In the genomic region with DNA sequence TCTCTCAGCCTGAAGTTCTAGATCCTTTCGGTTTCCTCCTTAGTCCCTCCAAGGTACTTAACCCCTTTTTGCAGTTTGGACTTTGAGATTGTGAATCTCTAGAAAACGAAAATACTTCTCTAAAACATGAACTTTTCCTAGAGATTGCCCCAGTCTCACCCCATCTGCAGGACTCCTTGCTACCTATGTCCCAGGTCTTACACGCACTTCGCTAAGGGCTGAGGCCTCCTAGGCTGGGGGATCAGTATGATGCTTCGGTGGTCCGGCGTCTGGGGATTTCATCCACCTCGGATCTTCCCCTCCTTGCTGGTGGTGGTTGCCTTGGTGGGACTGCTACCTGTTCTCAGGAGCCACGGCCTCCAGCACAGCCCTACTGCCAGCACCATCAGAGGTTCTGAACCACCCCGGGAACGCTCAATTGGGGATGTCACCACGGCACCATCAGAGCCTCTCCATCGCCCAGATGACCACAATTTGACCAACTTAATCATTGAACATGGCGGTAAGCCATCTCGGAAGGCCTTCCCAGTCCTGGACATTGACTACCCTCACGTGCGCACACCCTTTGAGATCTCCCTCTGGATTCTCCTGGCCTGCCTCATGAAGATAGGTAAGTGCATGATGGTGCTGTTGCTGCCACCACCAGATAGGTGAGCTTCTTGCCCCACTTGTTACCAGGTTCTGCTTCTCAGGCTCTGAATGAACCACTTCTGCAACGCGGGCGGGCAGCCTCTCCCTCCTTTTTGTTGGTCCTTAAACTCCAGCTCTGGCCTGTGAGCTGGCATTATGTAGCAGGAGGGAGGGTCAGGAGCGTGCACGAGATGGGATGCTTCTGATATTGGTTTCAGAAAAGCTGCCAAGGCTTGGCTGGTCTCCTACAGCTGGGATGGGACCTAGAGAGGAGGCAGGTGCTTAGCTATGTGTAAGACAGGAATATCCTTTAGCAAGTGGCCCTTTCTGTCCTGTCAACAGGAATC, we compare ENCODE assay signal across 8 mouse cellular contexts. TPM values are rescaled to one million over a fixed set of nuclear protein-coding genes. Genes with fewer than 3 reads are reported as not detected.
DNase-seq lines count a peak whose midpoint lies in the region; ATAC-seq lines count a peak whose summit lies in the region.

No protein-coding gene starts in this region.

- H3K9ac ChIP-seq in lung, embryonic 15.5 days: peak overlapping the region; percentile 90
- peak overlapping the region; percentile 96 for H3K9ac ChIP-seq in forebrain, embryonic 14.5 days (ENCODE audit: low read length)
- H3K9ac ChIP-seq in liver, embryonic 15.5 days: peak overlapping the region; percentile 90

- no peaks in the 10 kb centered on the region for H3K27me3 ChIP-seq in lung, embryonic 15.5 days
- H3K27me3 ChIP-seq in forebrain, embryonic 14.5 days (replicated peaks; ENCODE audit: control insufficient read depth, insufficient read depth, low read length): no peaks in the 10 kb centered on the region
- H3K27me3 ChIP-seq in liver, embryonic 15.5 days: no peaks in the 10 kb centered on the region; the same call in 1 of the 2 replicates

- DNase-seq in lung, postnatal 4 days: no peak
- peak; percentile 45 for DNase-seq in brain, adult 2 months (ENCODE audit: low read depth, low spot score)
- DNase-seq in forebrain, embryonic 14.5 days (ENCODE audit: low spot score): no peak
- DNase-seq in urinary bladder, postnatal 4 days (ENCODE audit: low spot score in 2 of 2): no peak
- no peak for DNase-seq in testis, postnatal 10 days (ENCODE audit: low spot score)

- WGBS in lung, embryonic 15.5 days: 62% methylated on average over 22 of the region's 22 CpGs
- 70% methylated on average over 22 of the region's 22 CpGs for WGBS in forebrain, embryonic 14.5 days
- 52% methylated on average over 22 of the region's 22 CpGs for WGBS in liver, embryonic 15.5 days (ENCODE audit: insufficient replicate concordance)

- H3K36me3 ChIP-seq in lung, embryonic 15.5 days: no peaks in the 10 kb centered on the region
- no peaks in the 10 kb centered on the region for H3K36me3 ChIP-seq in forebrain, embryonic 14.5 days (ENCODE audit: control insufficient read depth, insufficient read depth, low read length)
- peaks cover 6% of the 10 kb centered on the region; the same call in 1 of the 2 replicates for H3K36me3 ChIP-seq in liver, embryonic 15.5 days (replicated peaks)

- H3K4me2 ChIP-seq in lung, embryonic 15.5 days: peak overlapping the region; percentile 67
- H3K4me2 ChIP-seq in forebrain, embryonic 14.5 days (ENCODE audit: low read length): peak overlapping the region; percentile 65
- peak overlapping the region; percentile 84 for H3K4me2 ChIP-seq in liver, embryonic 15.5 days

- ATAC-seq in lung, embryonic 15.5 days (ENCODE audit: borderline replicate concordance, extremely low read depth, low FRiP score, low TSS enrichment): no peak
- no peak for ATAC-seq in forebrain, embryonic 14.5 days
- no peak for ATAC-seq in liver, embryonic 15.5 days (ENCODE audit: insufficient read depth)
- ATAC-seq in frontal cortex, adult (ENCODE audit: low TSS enrichment): no peak

- peak overlapping the region; percentile 90 for H3K4me3 ChIP-seq in lung, embryonic 15.5 days
- peak overlapping the region; percentile 86 for H3K4me3 ChIP-seq in forebrain, embryonic 14.5 days (ENCODE audit: low read depth, low read length)
- peak overlapping the region; percentile 88 for H3K4me3 ChIP-seq in liver, embryonic 15.5 days (replicated peaks)

- H3K27ac ChIP-seq in lung, embryonic 15.5 days: peak overlapping the region; percentile 87; the same call in 1 of the 2 replicates
- no peak overlapping the region for H3K27ac ChIP-seq in forebrain, embryonic 14.5 days (ENCODE audit: low read depth, low read length)
- peak overlapping the region; percentile 75 for H3K27ac ChIP-seq in liver, embryonic 15.5 days (replicated peaks)

- H3K9me3 ChIP-seq in lung, embryonic 15.5 days: no peaks in the 10 kb centered on the region
- no peaks in the 10 kb centered on the region for H3K9me3 ChIP-seq in forebrain, embryonic 14.5 days (replicated peaks; ENCODE audit: control insufficient read depth, low read length)
- no peaks in the 10 kb centered on the region for H3K9me3 ChIP-seq in liver, embryonic 15.5 days (replicated peaks)

- H3K4me1 ChIP-seq in lung, embryonic 15.5 days: peaks cover 36% of the 10 kb centered on the region
- peaks cover 35% of the 10 kb centered on the region for H3K4me1 ChIP-seq in forebrain, embryonic 14.5 days (ENCODE audit: control insufficient read depth, insufficient read depth, low read length)
- peaks cover 63% of the 10 kb centered on the region for H3K4me1 ChIP-seq in liver, embryonic 15.5 days (replicated peaks)

RNA-seq across cellular contexts. Expression of a gene that starts 1.1 kb away (rescaled TPM):
- polyA plus RNA-seq in lung, embryonic 15.5 days (2015; fragmentation: Nextera tagmentation; extraction: Ambion mirVana): 7.6 and 8.3 TPM in 2 replicates
- 4.4 and 7.3 TPM in 2 replicates for polyA plus RNA-seq in forebrain, embryonic 14.5 days (2014; fragmentation: Nextera tagmentation; extraction: Ambion mirVana)
- polyA plus RNA-seq in liver, embryonic 15.5 days (2015; fragmentation: Nextera tagmentation; extraction: Ambion mirVana): 2.9 and 3.0 TPM in 2 replicates

RNA-seq across cellular contexts. Expression of a gene that starts 17.3 kb away (rescaled TPM):
- 10.8 and 11.2 TPM in 2 replicates for polyA plus RNA-seq in lung, embryonic 15.5 days (2015; fragmentation: Nextera tagmentation; extraction: Ambion mirVana)
- polyA plus RNA-seq in forebrain, embryonic 14.5 days (2014; fragmentation: Nextera tagmentation; extraction: Ambion mirVana): 17.5 and 18.9 TPM in 2 replicates
- 8.1 and 8.5 TPM in 2 replicates for polyA plus RNA-seq in liver, embryonic 15.5 days (2015; fragmentation: Nextera tagmentation; extraction: Ambion mirVana)
